Mouse (Mus musculus): Measurements from ENCODE around the gene Parp11. TPM values are rescaled to one million over a fixed set of nuclear protein-coding genes. Genes with fewer than 3 reads are reported as not detected.

Parp11 gene
- polyA plus RNA-seq, 1 experiment: 27.7 TPM

DNA sequence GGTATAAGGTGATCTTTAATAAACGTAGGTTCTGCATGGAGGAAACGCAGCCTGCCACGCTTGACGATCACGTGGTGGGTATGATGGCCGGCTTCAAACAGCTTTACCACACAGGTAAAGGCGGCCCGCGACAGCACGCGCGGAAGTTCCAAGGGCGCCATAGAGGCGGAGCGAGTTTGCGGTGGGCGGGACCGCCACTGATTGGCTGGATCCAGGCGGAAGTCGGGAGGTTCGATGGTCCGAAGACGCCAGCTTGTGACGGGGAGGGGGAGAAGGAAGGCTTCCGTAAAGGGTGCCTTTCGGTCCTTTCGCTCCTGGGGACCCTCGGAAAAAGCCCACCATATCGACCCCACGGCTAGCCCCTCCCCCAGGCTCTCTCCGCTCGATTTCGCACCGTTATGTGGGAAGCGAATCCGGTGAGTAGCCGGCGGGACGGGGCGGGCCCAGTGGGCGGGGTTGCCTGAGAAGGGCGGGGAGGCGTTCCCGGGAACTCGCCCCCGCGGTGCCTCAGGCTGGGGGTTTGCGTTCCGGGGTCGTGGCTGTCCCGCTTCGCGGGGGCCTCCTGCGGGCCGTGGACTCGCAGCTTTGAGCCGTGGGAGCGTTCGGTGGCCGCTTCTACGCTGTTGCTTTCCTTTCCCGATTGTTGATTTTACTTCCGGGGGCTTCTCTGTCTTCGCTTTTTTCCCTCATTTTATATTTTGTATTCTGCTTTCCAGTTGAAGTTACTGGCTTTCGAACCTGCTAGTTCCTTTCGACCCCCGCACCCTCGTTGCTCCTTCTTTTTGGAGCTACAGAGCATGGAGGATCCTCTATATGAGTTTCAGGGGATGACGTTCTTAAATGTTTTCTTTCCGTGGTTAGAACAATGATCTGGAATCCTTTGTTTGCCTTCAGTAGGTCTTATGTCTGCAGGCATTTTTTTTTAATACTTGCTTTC is 7.0 kb downstream of the Parp11 start:
- no peak for TF ChIP-seq CTCF (IDR thresholded peaks at IDR 0.05; ENCODE audit: control insufficient read depth, insufficient read depth, low read length)
- TF ChIP-seq POLR2A (IDR thresholded peaks at IDR 0.05; ENCODE audit: borderline replicate concordance, control insufficient read depth, low read depth, low read length): peak; percentile 85; the same call in 1 of the 2 replicates
- Histone ChIP-seq H3K4me3 (replicated peaks; ENCODE audit: control insufficient read depth, low read depth, low read length) (peak overlapping the region; percentile 94), H3K4me1 (ENCODE audit: control insufficient read depth, insufficient read depth, low read length) (no peaks in the 10 kb centered on the region; the same call in 1 of the 2 replicates), H3K27ac (ENCODE audit: control insufficient read depth, insufficient read depth, low read depth, low read length, poor library complexity) (peak overlapping the region; percentile 93)
- WGBS: under 1% methylated on average over 70 of the region's 70 CpGs

DNA sequence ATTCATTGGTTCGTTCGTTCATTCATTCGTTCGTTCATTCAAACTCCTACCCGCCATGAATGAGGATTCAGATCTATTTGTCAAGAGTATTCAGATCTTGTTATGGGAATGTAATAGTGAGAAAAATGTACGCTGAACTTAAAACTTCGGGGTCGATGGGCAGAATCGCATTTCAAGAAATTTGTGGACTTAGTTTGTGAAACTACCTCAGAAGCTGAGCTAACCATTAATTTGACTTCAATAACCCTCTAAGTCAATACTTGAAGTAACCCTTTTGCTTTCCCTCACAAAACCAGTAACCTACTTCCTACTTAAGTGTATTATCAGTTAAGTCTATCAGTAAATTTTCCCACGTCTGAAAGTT is 7.7 kb downstream of the Parp11 start:
- peak overlapping the region; percentile 94 for H3K4me3 ChIP-seq (replicated peaks; ENCODE audit: control insufficient read depth, low read depth, low read length)
- 28% methylated on average over 10 of the region's 10 CpGs for WGBS
- no peak for TF ChIP-seq CTCF (IDR thresholded peaks at IDR 0.05; ENCODE audit: control insufficient read depth, insufficient read depth, low read length)
- TF ChIP-seq POLR2A (IDR thresholded peaks at IDR 0.05; ENCODE audit: borderline replicate concordance, control insufficient read depth, low read depth, low read length): no peak
- H3K4me1 ChIP-seq (ENCODE audit: control insufficient read depth, insufficient read depth, low read length): no peaks in the 10 kb centered on the region
- no peak overlapping the region for H3K27ac ChIP-seq (ENCODE audit: control insufficient read depth, insufficient read depth, low read depth, low read length, poor library complexity)

DNA sequence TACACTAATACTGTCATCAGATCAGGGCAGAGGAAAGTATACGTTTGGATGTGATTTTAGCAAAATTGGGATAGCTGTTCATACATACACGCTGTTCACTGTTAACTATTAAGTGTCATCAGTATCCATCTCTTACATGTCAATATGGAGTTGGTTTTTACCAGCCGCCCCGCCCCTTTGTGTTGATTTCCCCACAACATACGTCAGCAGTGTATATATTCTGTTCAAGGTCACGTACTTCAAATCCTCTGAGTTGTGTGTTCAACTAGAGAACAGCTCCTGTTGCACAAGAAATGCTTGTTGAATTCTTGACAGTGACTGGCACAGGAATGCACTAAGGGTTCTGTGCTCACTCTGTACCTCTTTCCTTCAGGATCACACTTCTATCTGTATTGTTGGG is 8.2 kb downstream of the Parp11 start:
- 84% methylated on average over 6 of the region's 6 CpGs for WGBS
- TF ChIP-seq CTCF (IDR thresholded peaks at IDR 0.05; ENCODE audit: control insufficient read depth, insufficient read depth, low read length) (no peak), POLR2A (IDR thresholded peaks at IDR 0.05; ENCODE audit: borderline replicate concordance, control insufficient read depth, low read depth, low read length) (no peak)
- Histone ChIP-seq H3K27ac (ENCODE audit: control insufficient read depth, insufficient read depth, low read depth, low read length, poor library complexity) (no peak overlapping the region), H3K4me1 (ENCODE audit: control insufficient read depth, insufficient read depth, low read length) (no peaks in the 10 kb centered on the region), H3K4me3 (replicated peaks; ENCODE audit: control insufficient read depth, low read depth, low read length) (no peak overlapping the region)

DNA sequence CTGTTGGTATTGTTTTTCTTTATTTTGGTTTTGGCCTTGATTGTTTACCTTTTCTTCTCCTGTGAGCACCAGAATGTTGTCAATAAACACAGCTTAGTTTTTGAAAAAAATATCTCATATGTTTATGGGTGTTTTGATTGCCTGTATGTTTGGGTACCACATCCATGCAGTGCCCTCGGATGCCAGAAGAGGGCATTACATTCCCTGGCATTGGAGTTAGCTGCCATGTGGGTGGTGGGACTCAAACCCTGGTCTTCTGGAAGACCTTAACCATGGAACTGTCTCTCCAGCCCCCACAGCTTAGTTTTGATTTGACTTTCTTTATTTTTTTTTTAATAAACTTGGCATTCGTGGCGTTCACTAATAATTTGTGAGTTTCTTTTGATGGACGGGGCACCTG is 8.8 kb downstream of the Parp11 start:
- Histone ChIP-seq H3K27ac (ENCODE audit: control insufficient read depth, insufficient read depth, low read depth, low read length, poor library complexity) (no peak overlapping the region), H3K4me3 (replicated peaks; ENCODE audit: control insufficient read depth, low read depth, low read length) (no peak overlapping the region), H3K4me1 (ENCODE audit: control insufficient read depth, insufficient read depth, low read length) (no peaks in the 10 kb centered on the region)
- 90% methylated on average over 4 of the region's 4 CpGs for WGBS
- TF ChIP-seq POLR2A (IDR thresholded peaks at IDR 0.05; ENCODE audit: borderline replicate concordance, control insufficient read depth, low read depth, low read length): no peak
- no peak for TF ChIP-seq CTCF (IDR thresholded peaks at IDR 0.05; ENCODE audit: control insufficient read depth, insufficient read depth, low read length)

DNA sequence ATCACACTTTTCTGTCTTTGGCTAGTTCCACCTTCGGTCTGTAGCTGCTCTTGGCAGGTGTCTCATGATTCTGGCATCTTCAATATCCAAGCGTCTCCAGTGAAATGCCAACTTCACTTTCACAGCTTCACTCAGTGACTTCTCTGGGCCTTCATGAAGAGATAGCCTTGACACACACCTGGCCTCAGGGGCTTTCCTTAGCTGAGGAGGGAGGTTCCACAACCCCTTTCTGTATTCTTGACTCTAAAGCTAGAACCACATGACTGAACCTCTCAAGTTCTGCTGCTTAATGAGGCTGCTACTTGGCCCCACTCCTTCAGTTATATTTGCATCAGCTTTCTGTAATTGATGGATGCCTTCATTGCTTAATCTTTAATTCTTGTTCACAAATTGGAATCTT is 10.1 kb downstream of the Parp11 start:
- Histone ChIP-seq H3K4me1 (ENCODE audit: control insufficient read depth, insufficient read depth, low read length) (no peaks in the 10 kb centered on the region), H3K4me3 (replicated peaks; ENCODE audit: control insufficient read depth, low read depth, low read length) (no peak overlapping the region), H3K27ac (ENCODE audit: control insufficient read depth, insufficient read depth, low read depth, low read length, poor library complexity) (no peak overlapping the region)
- no peak for TF ChIP-seq CTCF (IDR thresholded peaks at IDR 0.05; ENCODE audit: control insufficient read depth, insufficient read depth, low read length)
- 88% methylated on average over 2 of the region's 2 CpGs for WGBS

DNA sequence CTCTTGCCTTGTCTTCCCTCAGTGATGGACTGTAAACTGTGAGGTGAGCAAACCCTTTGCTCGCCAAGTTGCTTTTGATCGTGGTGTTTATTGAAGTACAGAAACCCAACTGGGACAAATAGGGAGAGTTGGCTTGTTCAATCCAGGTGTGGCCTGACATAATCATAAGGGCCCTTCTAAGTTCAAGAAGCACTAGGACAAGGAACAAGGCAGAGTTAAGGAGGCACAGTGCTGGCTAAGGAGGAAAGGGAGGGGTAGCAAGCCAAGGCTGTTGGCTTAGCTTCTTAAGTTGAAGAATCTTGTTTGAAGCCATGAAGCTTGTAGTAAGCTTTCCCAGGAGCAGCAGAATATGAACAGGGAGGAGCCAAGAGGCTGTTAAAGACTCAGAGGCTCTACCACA is 13.1 kb downstream of the Parp11 start:
- Histone ChIP-seq H3K4me1 (ENCODE audit: control insufficient read depth, insufficient read depth, low read length) (no peaks in the 10 kb centered on the region), H3K27ac (ENCODE audit: control insufficient read depth, insufficient read depth, low read depth, low read length, poor library complexity) (no peak overlapping the region), H3K4me3 (replicated peaks; ENCODE audit: control insufficient read depth, low read depth, low read length) (no peak overlapping the region)
- 86% methylated on average over 2 of the region's 2 CpGs for WGBS
- TF ChIP-seq CTCF (IDR thresholded peaks at IDR 0.05; ENCODE audit: control insufficient read depth, insufficient read depth, low read length) (no peak), POLR2A (IDR thresholded peaks at IDR 0.05; ENCODE audit: borderline replicate concordance, control insufficient read depth, low read depth, low read length) (no peak)

DNA sequence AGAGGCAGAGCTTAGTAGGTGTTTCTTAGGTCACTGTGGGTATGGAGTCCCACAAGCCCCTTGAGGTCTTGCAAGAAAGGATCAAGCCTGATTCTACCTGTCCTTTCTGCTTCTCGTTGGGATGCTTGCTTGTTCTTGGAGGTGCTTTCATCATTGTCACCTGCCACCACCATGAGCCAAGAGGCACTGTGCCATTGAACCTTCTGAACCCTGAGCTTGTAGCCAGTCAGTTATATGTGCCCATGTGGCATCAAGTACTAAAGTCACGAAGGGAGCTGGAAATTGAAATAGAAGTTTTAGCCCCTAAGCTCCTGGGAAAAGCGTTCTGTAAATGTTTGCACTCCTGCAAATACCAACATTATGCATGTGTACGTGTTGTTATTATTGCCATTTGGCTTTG is 14.9 kb downstream of the Parp11 start:
- no peak overlapping the region for H3K27ac ChIP-seq (ENCODE audit: control insufficient read depth, insufficient read depth, low read depth, low read length, poor library complexity)
- WGBS: 86% methylated on average over 4 of the region's 4 CpGs
- TF ChIP-seq CTCF (IDR thresholded peaks at IDR 0.05; ENCODE audit: control insufficient read depth, insufficient read depth, low read length) (no peak), POLR2A (IDR thresholded peaks at IDR 0.05; ENCODE audit: borderline replicate concordance, control insufficient read depth, low read depth, low read length) (no peak)
- no peaks in the 10 kb centered on the region for H3K4me1 ChIP-seq (ENCODE audit: control insufficient read depth, insufficient read depth, low read length)
- no peak overlapping the region for H3K4me3 ChIP-seq (replicated peaks; ENCODE audit: control insufficient read depth, low read depth, low read length)

DNA sequence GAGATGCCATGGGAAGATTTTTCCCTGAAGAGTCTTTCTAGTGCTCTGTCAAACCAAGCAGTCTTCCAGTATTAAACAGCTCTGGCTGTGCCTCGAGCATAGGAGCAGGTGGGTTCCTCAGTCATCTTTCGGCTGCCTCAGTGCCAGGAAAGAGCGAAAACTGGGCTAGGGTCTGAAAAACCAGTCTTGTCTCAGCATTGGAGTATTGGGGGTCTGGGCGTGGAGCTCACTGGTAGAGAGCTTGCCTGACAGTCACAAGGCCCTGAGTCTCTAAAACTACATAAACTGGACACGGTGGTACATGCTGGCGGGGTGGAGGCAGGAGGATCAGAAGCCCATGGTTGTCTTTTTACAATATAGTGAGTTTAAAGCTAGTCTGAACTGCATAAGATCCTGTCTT is 15.6 kb downstream of the Parp11 start:
- 81% methylated on average over 6 of the region's 6 CpGs for WGBS
- no peaks in the 10 kb centered on the region for H3K4me1 ChIP-seq (ENCODE audit: control insufficient read depth, insufficient read depth, low read length)
- H3K4me3 ChIP-seq (replicated peaks; ENCODE audit: control insufficient read depth, low read depth, low read length): no peak overlapping the region
- TF ChIP-seq POLR2A (IDR thresholded peaks at IDR 0.05; ENCODE audit: borderline replicate concordance, control insufficient read depth, low read depth, low read length): no peak
- no peak overlapping the region for H3K27ac ChIP-seq (ENCODE audit: control insufficient read depth, insufficient read depth, low read depth, low read length, poor library complexity)

All from bone marrow, adult 2 months (tissue).